Mouse (Mus musculus): Measurements from ENCODE around the gene Eci1. TPM values are rescaled to one million over a fixed set of nuclear protein-coding genes. Genes with fewer than 3 reads are reported as not detected.
A peak's percentile ranks its signal among the peaks of the same experiment; 100 is the strongest.

The Eci1 gene
- polyA plus RNA-seq, 1 experiment from 2014 or later: 46.0 TPM

DNA sequence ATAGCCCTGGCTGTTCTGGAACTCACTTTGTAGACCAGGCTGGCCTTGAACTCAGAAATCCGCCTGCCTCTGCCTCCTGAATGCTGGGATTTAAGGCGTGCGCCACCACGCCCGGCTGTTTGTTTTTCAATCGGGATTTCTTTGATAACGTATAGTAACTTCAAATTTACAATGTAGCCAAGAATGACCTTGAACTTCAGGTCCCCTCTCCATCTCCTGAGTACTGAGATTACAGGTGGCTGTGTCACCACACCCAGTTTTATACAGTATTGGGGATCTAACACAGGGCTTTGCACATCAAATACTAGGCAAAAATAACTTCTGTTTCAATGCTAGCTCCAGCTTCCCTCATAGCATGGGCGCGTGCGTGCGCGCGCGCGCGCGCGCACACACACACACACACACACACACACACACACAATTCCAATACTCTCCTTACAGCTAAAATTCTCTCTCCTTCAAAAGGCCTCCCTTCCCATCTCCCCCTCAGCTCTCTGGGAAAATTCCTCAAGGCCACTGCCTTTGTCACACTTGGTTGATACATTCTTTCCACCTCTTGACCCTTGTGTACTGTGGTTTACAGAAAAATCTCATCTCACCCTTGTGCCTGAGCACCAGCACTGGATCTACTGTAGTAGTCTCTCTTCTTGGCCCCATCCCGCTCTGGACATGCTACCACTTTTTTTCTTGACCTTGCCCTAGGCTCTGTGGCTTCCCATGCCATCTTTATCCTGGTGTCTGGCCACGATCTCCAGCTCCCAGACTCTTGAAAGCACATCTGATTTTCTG is 54.8 kb downstream of the Eci1 start:
- no peak for DNase-seq (ENCODE audit: low spot score)
- Histone ChIP-seq H3K4me2 (replicated peaks) (no peak overlapping the region), H3K27ac (no peak overlapping the region), H3K4me1 (replicated peaks; ENCODE audit: control insufficient read depth, insufficient read depth, low read length) (peaks cover 7% of the 10 kb centered on the region; the same call in 1 of the 2 replicates), H3K9me3 (ENCODE audit: control insufficient read depth, low read length) (no peaks in the 10 kb centered on the region), H3K9ac (no peak overlapping the region), H3K4me3 (replicated peaks; ENCODE audit: low read length) (no peak overlapping the region), H3K36me3 (replicated peaks; ENCODE audit: control insufficient read depth, insufficient read depth) (peaks cover 10% of the 10 kb centered on the region; the same call in 1 of the 2 replicates), H3K27me3 (ENCODE audit: control insufficient read depth, insufficient read depth, low read length) (no peaks in the 10 kb centered on the region)
- WGBS: 95% methylated on average over 20 of the region's 20 CpGs
- ATAC-seq (ENCODE audit: low FRiP score): no peak

DNA sequence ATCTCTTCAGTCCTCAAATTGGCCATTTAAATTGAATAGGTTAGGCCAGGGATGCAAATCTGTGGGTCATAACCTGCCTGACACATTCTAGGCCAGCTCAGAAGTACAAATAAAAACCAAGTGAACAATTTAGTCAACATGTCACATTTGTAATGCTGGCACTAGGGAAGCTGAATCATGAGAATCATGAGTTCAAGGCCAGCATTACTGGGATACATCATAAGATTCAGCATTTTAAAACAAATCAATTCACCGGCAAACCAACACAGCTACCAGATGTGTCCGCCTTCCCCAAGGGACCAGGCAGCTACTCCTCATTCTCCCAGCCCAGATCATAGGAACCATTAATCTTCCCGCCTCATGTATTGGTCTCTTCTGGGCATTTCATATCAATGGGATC is 57.1 kb downstream of the Eci1 start:
- no peak overlapping the region for H3K4me2 ChIP-seq (replicated peaks)
- ATAC-seq (ENCODE audit: low FRiP score): no peak
- H3K9ac ChIP-seq: no peak overlapping the region
- H3K36me3 ChIP-seq (replicated peaks; ENCODE audit: control insufficient read depth, insufficient read depth): no peaks in the 10 kb centered on the region
- H3K9me3 ChIP-seq (ENCODE audit: control insufficient read depth, low read length): no peaks in the 10 kb centered on the region
- peaks cover 17% of the 10 kb centered on the region for H3K4me1 ChIP-seq (replicated peaks; ENCODE audit: control insufficient read depth, insufficient read depth, low read length)
- 66% methylated on average over 3 of the region's 3 CpGs for WGBS
- DNase-seq (ENCODE audit: low spot score): no peak
- no peak overlapping the region for H3K4me3 ChIP-seq (replicated peaks; ENCODE audit: low read length)
- H3K27ac ChIP-seq: no peak overlapping the region
- no peaks in the 10 kb centered on the region for H3K27me3 ChIP-seq (ENCODE audit: control insufficient read depth, insufficient read depth, low read length)

GRCm38 (mm10) chr17:24485090-24485860 is 58.8 kb downstream of the Eci1 start:
- no peaks in the 10 kb centered on the region for H3K27me3 ChIP-seq (ENCODE audit: control insufficient read depth, insufficient read depth, low read length)
- no peak for ATAC-seq (ENCODE audit: low FRiP score)
- H3K36me3 ChIP-seq (replicated peaks; ENCODE audit: control insufficient read depth, insufficient read depth): no peaks in the 10 kb centered on the region
- H3K4me1 ChIP-seq (replicated peaks; ENCODE audit: control insufficient read depth, insufficient read depth, low read length): peaks cover 27% of the 10 kb centered on the region
- no peak overlapping the region for H3K4me3 ChIP-seq (replicated peaks; ENCODE audit: low read length)
- 47% methylated on average over 11 of the region's 11 CpGs for WGBS
- 0 out of 2 replicates have a peak overlapping the region, but pooled peaks have one; percentile 8 for H3K4me2 ChIP-seq (replicated peaks)
- H3K9ac ChIP-seq: peak overlapping the region; percentile 41
- no peaks in the 10 kb centered on the region for H3K9me3 ChIP-seq (ENCODE audit: control insufficient read depth, low read length)
- DNase-seq (ENCODE audit: low spot score): peak; percentile 50
- H3K27ac ChIP-seq: peak overlapping the region; percentile 75

- Histone ChIP-seq H3K9ac (peak within 1 kb of the TSS; percentile 92), H3K9me3 (ENCODE audit: control insufficient read depth, low read length) (no peaks in the 10 kb centered on the region), H3K36me3 (replicated peaks; ENCODE audit: control insufficient read depth, insufficient read depth) (no peaks in the 10 kb centered on the region), H3K4me1 (replicated peaks; ENCODE audit: control insufficient read depth, insufficient read depth, low read length) (peaks cover 28% of the 10 kb centered on the region), H3K4me3 (replicated peaks; ENCODE audit: low read length) (peak within 1 kb of the TSS; percentile 81), H3K4me2 (replicated peaks) (peak within 1 kb of the TSS; percentile 90), H3K27ac (peak within 1 kb of the TSS; percentile 97), H3K27me3 (ENCODE audit: control insufficient read depth, insufficient read depth, low read length) (no peaks in the 10 kb centered on the region)
- under 1% methylated on average over 32 of the region's 45 CpGs for WGBS
- DNase-seq (ENCODE audit: low spot score): peak; percentile 64
- peak; percentile 61 for ATAC-seq (ENCODE audit: low FRiP score)
These were observed 61.8 kb downstream of the Eci1 start, which contains the start of gene Caskin1 for GRCm38 (mm10) chr17:24488186-24488661. Caskin1 (plus strand) TSS chr17:24488601.

GRCm38 (mm10) chr17:24488662-24489264 is 62.3 kb downstream of the Eci1 start:
- Histone ChIP-seq H3K4me1 (replicated peaks; ENCODE audit: control insufficient read depth, insufficient read depth, low read length) (peaks cover 28% of the 10 kb centered on the region), H3K9ac (peak overlapping the region; percentile 92), H3K27me3 (ENCODE audit: control insufficient read depth, insufficient read depth, low read length) (no peaks in the 10 kb centered on the region), H3K4me2 (replicated peaks) (peak overlapping the region; percentile 90), H3K36me3 (replicated peaks; ENCODE audit: control insufficient read depth, insufficient read depth) (no peaks in the 10 kb centered on the region), H3K9me3 (ENCODE audit: control insufficient read depth, low read length) (no peaks in the 10 kb centered on the region), H3K27ac (peak overlapping the region; percentile 97), H3K4me3 (replicated peaks; ENCODE audit: low read length) (peak overlapping the region; percentile 81)
- ATAC-seq (ENCODE audit: low FRiP score) (peak; percentile 75), DNase-seq (ENCODE audit: low spot score) (peak; percentile 58)
- under 1% methylated on average over 55 of the region's 81 CpGs for WGBS

Other genes with a start within 250 kb of the Eci1 start
- 27.1 and 27.6 TPM in 2 replicates for gene Tbc1d24, start 221.1 kb upstream of the Eci1 start, polyA plus RNA-seq (2014; fragmentation: Nextera tagmentation; extraction: Ambion mirVana)
- gene Ntn3, start 217.1 kb upstream of the Eci1 start, polyA plus RNA-seq (2014; fragmentation: Nextera tagmentation; extraction: Ambion mirVana): 3.9 and 5.0 TPM in 2 replicates
- gene Tedc2, start 205.8 kb upstream of the Eci1 start, polyA plus RNA-seq (2014; fragmentation: Nextera tagmentation; extraction: Ambion mirVana): 8.2 and 10.1 TPM in 2 replicates
- gene Ccnf, start 175.2 kb upstream of the Eci1 start, polyA plus RNA-seq (2014; fragmentation: Nextera tagmentation; extraction: Ambion mirVana): 11.8 and 21.2 TPM in 2 replicates
- 0.63 and 1.1 TPM in 2 replicates for gene Abca17, start 75.6 kb upstream of the Eci1 start, polyA plus RNA-seq (2014; fragmentation: Nextera tagmentation; extraction: Ambion mirVana)
- gene Abca3, start 74.7 kb upstream of the Eci1 start, polyA plus RNA-seq (2014; fragmentation: Nextera tagmentation; extraction: Ambion mirVana): 32.8 and 34.8 TPM in 2 replicates
- gene Rnps1, start 12.1 kb upstream of the Eci1 start, polyA plus RNA-seq (2014; fragmentation: Nextera tagmentation; extraction: Ambion mirVana): 278 and 280 TPM in 2 replicates
- gene Dnase1l2, start 16.5 kb downstream of the Eci1 start, polyA plus RNA-seq (2014; fragmentation: Nextera tagmentation; extraction: Ambion mirVana): 3.6 and 6.0 TPM in 2 replicates
- 20.6 and 25.8 TPM in 2 replicates for gene E4f1, start 43.7 kb downstream of the Eci1 start, polyA plus RNA-seq (2014; fragmentation: Nextera tagmentation; extraction: Ambion mirVana)
- 71.2 and 73.5 TPM in 2 replicates for gene Pgp, start 43.8 kb downstream of the Eci1 start, polyA plus RNA-seq (2014; fragmentation: Nextera tagmentation; extraction: Ambion mirVana)
- 0.75 TPM in 1 of 2 replicates, not detected in the other for gene Bricd5, start 47.2 kb downstream of the Eci1 start, polyA plus RNA-seq (2014; fragmentation: Nextera tagmentation; extraction: Ambion mirVana)
- gene Mlst8, start 52.4 kb downstream of the Eci1 start, polyA plus RNA-seq (2014; fragmentation: Nextera tagmentation; extraction: Ambion mirVana): 30.2 and 31.1 TPM in 2 replicates
- gene Caskin1, start 62.0 kb downstream of the Eci1 start, polyA plus RNA-seq (2014; fragmentation: Nextera tagmentation; extraction: Ambion mirVana): 45.7 and 46.8 TPM in 2 replicates
- gene Traf7, start 101.3 kb downstream of the Eci1 start, polyA plus RNA-seq (2014; fragmentation: Nextera tagmentation; extraction: Ambion mirVana): 75.0 and 82.8 TPM in 2 replicates
- gene Rab26, start 107.6 kb downstream of the Eci1 start, polyA plus RNA-seq (2014; fragmentation: Nextera tagmentation; extraction: Ambion mirVana): 4.2 and 5.6 TPM in 2 replicates
- gene Pkd1, start 123.2 kb downstream of the Eci1 start, polyA plus RNA-seq (2014; fragmentation: Nextera tagmentation; extraction: Ambion mirVana): 28.4 and 30.4 TPM in 2 replicates
- gene Tsc2, start 206.0 kb downstream of the Eci1 start, polyA plus RNA-seq (2014; fragmentation: Nextera tagmentation; extraction: Ambion mirVana): 74.7 and 76.7 TPM in 2 replicates
- gene Nthl1, start 206.0 kb downstream of the Eci1 start, polyA plus RNA-seq (2014; fragmentation: Nextera tagmentation; extraction: Ambion mirVana): 7.8 and 8.2 TPM in 2 replicates
- 53.5 and 56.9 TPM in 2 replicates for gene Slc9a3r2, start 223.7 kb downstream of the Eci1 start, polyA plus RNA-seq (2014; fragmentation: Nextera tagmentation; extraction: Ambion mirVana)
- 0.83 TPM in 1 of 2 replicates, not detected in the other for gene Npw, start 231.8 kb downstream of the Eci1 start, polyA plus RNA-seq (2014; fragmentation: Nextera tagmentation; extraction: Ambion mirVana)
- gene Zfp598, start 243.0 kb downstream of the Eci1 start, polyA plus RNA-seq (2014; fragmentation: Nextera tagmentation; extraction: Ambion mirVana): 22.8 and 25.6 TPM in 2 replicates